Mouse (Mus musculus): ENCODE data around the gene Tspyl2.

- no peak for TF ChIP-seq MAFK (IDR thresholded peaks at IDR 0.05; ENCODE audit: insufficient read depth, low read depth, low read length)
- TF ChIP-seq CHD2 (IDR thresholded peaks at IDR 0.05; ENCODE audit: low read depth, low read length), result no peak
- TF ChIP-seq HCFC1 (IDR thresholded peaks at IDR 0.05; ENCODE audit: borderline replicate concordance, insufficient read depth, low read length), result no peak
- no peak for TF ChIP-seq ZC3H11A (IDR thresholded peaks at IDR 0.05; ENCODE audit: borderline replicate concordance, low read depth, low read length)
- no peak for TF ChIP-seq ZNF384 (IDR thresholded peaks at IDR 0.05; ENCODE audit: low read depth, low read length)
Measured at GRCm38 (mm10) chrX:152346587-152346986, 4.4 kb upstream of the Tspyl2 start.

Data from ES-E14 (cell line).